Mouse (Mus musculus) forebrain, embryonic 14.5 days (tissue): ENCODE data around the gene Kalrn. TPM values are rescaled to one million over a fixed set of nuclear protein-coding genes. Genes with fewer than 3 reads are reported as not detected.
A peak's percentile ranks its signal among the peaks of the same experiment; 100 is the strongest.

Source experiments
- ATAC-seq: fragments of 200-750 bp; cut with Nextera tagmentation; 2 replicates; pipeline ENCODE4 v1.8.0; 2017; ENCODE audit warnings: mild to moderate bottlenecking, moderate library complexity
- DNase-seq: peaks from one replicate; pipeline ENCODE4 v3.0.0-alpha.2; 2015; ENCODE audit warnings: low spot score
- H3K27ac ChIP-seq: fragments of 300-500 bp; sonication (generic); 2 replicates; pipeline ENCODE4 v1.5.1; 2014; ENCODE audit warnings: low read depth, mild to moderate bottlenecking, control low read depth, low read length, moderate library complexity
- H3K27me3 ChIP-seq: fragments of 300-500 bp; sonication (generic); replicated peaks from 2 replicates; pipeline ENCODE4 v1.6.1; 2014; ENCODE audit warnings: low read length, control low read depth, mixed read lengths; ENCODE audit not compliant: control insufficient read depth, insufficient read depth
- H3K36me3 ChIP-seq: fragments of 300-500 bp; sonication (generic); 2 replicates; pipeline ENCODE4 v1.6.1; 2014; ENCODE audit warnings: low read length, control low read depth; ENCODE audit not compliant: control insufficient read depth, insufficient read depth
- H3K4me1 ChIP-seq: fragments of 300-500 bp; sonication (generic); 2 replicates; pipeline ENCODE4 v1.6.1; 2014; ENCODE audit warnings: antibody characterized with exemption, low read length, control low read depth; ENCODE audit not compliant: control insufficient read depth, insufficient read depth
- H3K4me2 ChIP-seq: fragments of 300-500 bp; sonication (generic); 2 replicates; pipeline ENCODE4 v1.6.1; 2014; ENCODE audit warnings: mild to moderate bottlenecking, control low read depth, low read length
- H3K4me3 ChIP-seq: fragments of 300-500 bp; sonication (generic); 2 replicates; pipeline ENCODE4 v1.5.1; 2014; ENCODE audit warnings: low read depth, low read length, control low read depth
- H3K9ac ChIP-seq: fragments of 300-500 bp; sonication (generic); 2 replicates; pipeline ENCODE4 v1.6.1; 2014; ENCODE audit warnings: mild to moderate bottlenecking, low read length, control low read depth, moderate library complexity
- H3K9me3 ChIP-seq: fragments of 300-500 bp; sonication (generic); replicated peaks from 2 replicates; pipeline ENCODE4 v1.6.1; 2016; ENCODE audit warnings: low read length, control low read depth, mixed read lengths; ENCODE audit not compliant: control insufficient read depth
- WGBS: fragments of 180-500 bp; shearing (Covaris S2); extraction: QIAGEN DNeasy Blood & Tissue Kit; methylation state at CpG from one replicate; pipeline ENCODE4 v1.1.7; 2014; 5-methylcytosine and 5-hydroxymethylcytosine counted together
- polyA plus RNA-seq: library from polyadenylated mRNA; unstranded; fragments of >200 nt; fragmentation: Nextera tagmentation; extraction: Ambion mirVana; gene quantifications from 2 replicates; pipeline ENCODE4 v1.2.1, GENCODE M21; 2014

Gene Kalrn
- polyA plus RNA-seq, 1 experiment from 2014 or later, result 19.7 TPM

DNA sequence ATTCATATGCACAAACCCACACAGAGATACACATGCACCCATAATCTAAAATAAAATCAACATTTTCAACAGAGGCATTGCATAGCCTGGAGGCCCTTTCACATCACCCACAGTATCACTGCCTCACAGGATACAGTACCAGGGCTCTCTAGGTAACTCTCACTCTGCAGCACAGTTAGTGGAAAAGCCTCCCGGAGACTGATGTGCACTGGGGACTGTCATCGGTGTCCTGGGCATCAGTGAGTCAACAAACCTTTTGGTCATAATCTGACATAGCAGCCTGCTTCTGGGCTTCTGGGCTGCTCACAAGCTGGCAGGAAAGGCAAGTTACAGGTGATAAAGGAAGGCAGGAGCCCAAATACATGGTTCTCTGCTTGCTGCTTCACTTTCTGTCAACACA is 31.0 kb downstream of the Kalrn start:
- H3K4me1 ChIP-seq, result peaks cover 33% of the 10 kb centered on the region

DNA sequence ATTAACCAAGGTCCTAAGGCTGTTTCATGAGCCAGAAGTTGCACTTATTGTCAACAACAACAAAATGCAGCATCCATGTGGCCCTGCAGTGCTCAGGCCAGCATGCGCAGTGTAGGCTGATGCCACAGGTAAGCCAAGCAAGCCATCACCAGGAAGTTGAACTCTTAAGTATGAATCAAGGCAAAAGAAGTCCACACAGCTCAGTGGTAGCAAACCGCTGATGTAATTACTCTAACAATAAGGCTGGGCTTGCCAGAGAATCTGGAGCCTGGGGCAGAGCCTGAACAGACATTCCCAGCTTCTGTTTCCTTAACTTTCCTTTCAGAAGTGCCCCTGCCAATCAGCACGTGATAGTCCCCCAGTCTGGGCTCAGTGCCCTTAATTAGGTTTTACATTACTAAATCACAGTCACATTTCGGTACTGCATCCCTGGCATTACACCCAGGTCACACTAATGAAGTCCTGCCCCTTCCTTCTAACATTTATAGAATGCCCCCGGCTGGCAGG is 34.6 kb downstream of the Kalrn start:
- Histone ChIP-seq H3K27ac (peak overlapping the region; percentile 62), H3K27me3 (no peaks in the 10 kb centered on the region), H3K4me3 (no peak overlapping the region), H3K4me2 (no peak overlapping the region), H3K4me1 (peaks cover 39% of the 10 kb centered on the region), H3K9ac (no peak overlapping the region), H3K36me3 (no peaks in the 10 kb centered on the region), H3K9me3 (no peaks in the 10 kb centered on the region)
- DNase-seq (peak; percentile 89), ATAC-seq (peak; percentile 85)
- 26% methylated on average over 5 of the region's 5 CpGs for WGBS

More for the DNA sequence above, 31.0 kb downstream of the Kalrn start:
- Histone ChIP-seq H3K4me2 (no peak overlapping the region), H3K9me3 (no peaks in the 10 kb centered on the region), H3K4me3 (no peak overlapping the region), H3K27me3 (no peaks in the 10 kb centered on the region), H3K36me3 (no peaks in the 10 kb centered on the region), H3K27ac (no peak overlapping the region), H3K9ac (no peak overlapping the region)
- no peak for ATAC-seq
- WGBS, result 98% methylated on average over 2 of the region's 2 CpGs
- DNase-seq, result no peak

DNA sequence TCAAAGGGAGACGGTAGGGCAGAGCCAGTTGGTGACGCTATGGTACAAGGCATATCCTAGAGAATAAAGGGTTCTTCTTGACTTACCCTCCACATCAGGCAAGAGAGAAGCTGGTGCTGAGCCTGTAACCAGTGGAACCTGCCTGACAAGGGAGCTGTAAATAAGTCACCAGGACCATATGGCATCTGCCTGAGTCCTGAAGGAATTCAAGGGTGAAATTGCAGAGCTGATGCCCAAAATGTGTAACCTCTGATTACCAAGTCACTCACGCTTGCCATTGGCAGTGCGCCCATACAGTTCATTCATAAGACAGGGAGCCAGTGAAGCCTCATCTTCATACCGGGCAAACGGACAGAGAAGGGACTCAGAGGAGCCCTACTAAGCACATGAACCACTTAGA is 37.0 kb downstream of the Kalrn start:
- peak; percentile 78 for DNase-seq
- Histone ChIP-seq H3K9me3 (no peaks in the 10 kb centered on the region), H3K36me3 (no peaks in the 10 kb centered on the region), H3K4me3 (no peak overlapping the region), H3K27ac (no peak overlapping the region), H3K4me1 (peaks cover 39% of the 10 kb centered on the region), H3K9ac (no peak overlapping the region), H3K27me3 (no peaks in the 10 kb centered on the region), H3K4me2 (no peak overlapping the region)
- ATAC-seq, result no peak
- WGBS, result 42% methylated on average over 6 of the region's 6 CpGs

DNA sequence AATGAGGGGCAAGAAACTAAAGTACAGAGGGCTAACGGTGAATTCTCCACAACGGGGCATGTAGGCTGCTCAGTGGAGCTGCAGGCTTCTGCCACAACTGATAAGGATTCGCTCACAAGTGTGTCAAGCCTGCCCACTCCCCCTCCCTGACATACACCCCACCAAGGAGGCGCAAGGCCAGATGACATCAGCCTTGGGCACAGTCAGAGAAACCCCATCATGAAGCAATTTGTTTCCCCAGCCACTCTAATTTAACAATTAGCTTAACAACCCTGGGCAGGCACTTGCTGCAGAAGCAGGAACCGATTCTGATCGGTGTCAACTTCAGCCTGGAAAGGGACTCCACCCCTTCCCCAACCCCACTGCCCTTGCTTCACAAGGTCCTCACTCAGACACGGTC is 38.2 kb downstream of the Kalrn start:
- DNase-seq (peak; percentile 48), ATAC-seq (no peak)
- H3K4me1 ChIP-seq, result peaks cover 39% of the 10 kb centered on the region
- no peak overlapping the region for H3K27ac ChIP-seq
- H3K9ac ChIP-seq, result no peak overlapping the region
- H3K4me2 ChIP-seq, result no peak overlapping the region
- H3K36me3 ChIP-seq, result no peaks in the 10 kb centered on the region
- no peak overlapping the region for H3K4me3 ChIP-seq
- WGBS, result 55% methylated on average over 7 of the region's 7 CpGs
- H3K27me3 ChIP-seq, result no peaks in the 10 kb centered on the region
- H3K9me3 ChIP-seq, result no peaks in the 10 kb centered on the region

DNA sequence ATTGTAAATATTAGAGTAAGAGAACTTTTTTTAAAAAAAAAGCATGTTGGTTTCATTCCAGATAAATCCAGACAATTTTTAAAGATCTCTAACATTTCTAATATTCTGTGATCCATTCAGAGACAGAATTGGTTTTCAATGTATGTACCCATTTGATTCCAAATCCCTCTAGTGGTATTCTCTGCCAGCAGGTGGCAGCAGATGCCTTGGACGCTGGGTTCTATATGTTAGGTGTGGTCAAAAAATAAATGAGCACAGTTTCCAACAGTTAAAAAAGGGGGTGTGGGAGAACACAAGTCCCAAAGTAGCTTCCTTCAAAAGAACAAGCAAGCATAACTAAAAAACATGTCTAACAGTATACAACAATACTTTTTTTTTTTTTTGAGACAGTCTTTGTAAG is 41.8 kb downstream of the Kalrn start:
- H3K27me3 ChIP-seq, result no peaks in the 10 kb centered on the region
- H3K36me3 ChIP-seq, result no peaks in the 10 kb centered on the region
- ATAC-seq (no peak; the same call in 1 of the 2 replicates), DNase-seq (peak; percentile 68)
- H3K9me3 ChIP-seq, result no peaks in the 10 kb centered on the region
- no peak overlapping the region for H3K4me2 ChIP-seq
- WGBS, result 0% methylated on average over 1 of the region's 1 CpGs
- H3K27ac ChIP-seq, result no peak overlapping the region
- H3K4me3 ChIP-seq, result no peak overlapping the region
- H3K9ac ChIP-seq, result no peak overlapping the region
- peaks cover 14% of the 10 kb centered on the region for H3K4me1 ChIP-seq

DNA sequence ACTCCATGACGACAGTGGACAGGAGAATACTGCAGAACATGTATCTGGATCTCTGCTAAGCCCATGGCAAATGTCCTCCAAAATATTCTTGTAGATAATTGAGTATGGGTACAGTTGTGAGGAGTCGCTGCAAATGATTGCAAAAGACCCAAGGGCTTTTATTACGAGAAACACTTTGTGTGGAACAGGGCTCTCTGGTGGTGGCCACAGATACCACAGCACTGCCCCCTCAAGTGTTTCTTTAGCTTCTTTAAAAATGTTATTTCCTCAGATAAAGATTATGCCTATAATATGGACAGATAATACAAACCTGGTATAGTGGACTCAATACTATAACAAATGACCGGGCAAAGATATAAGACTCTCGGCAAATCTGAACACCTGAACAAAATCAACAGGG is 43.3 kb downstream of the Kalrn start:
- 93% methylated on average over 5 of the region's 5 CpGs for WGBS
- Histone ChIP-seq H3K27ac (no peak overlapping the region), H3K4me1 (peaks cover under 1% of the 10 kb centered on the region), H3K27me3 (no peaks in the 10 kb centered on the region), H3K4me2 (no peak overlapping the region), H3K36me3 (no peaks in the 10 kb centered on the region), H3K4me3 (no peak overlapping the region), H3K9ac (no peak overlapping the region), H3K9me3 (no peaks in the 10 kb centered on the region)
- DNase-seq (no peak), ATAC-seq (no peak)

DNA sequence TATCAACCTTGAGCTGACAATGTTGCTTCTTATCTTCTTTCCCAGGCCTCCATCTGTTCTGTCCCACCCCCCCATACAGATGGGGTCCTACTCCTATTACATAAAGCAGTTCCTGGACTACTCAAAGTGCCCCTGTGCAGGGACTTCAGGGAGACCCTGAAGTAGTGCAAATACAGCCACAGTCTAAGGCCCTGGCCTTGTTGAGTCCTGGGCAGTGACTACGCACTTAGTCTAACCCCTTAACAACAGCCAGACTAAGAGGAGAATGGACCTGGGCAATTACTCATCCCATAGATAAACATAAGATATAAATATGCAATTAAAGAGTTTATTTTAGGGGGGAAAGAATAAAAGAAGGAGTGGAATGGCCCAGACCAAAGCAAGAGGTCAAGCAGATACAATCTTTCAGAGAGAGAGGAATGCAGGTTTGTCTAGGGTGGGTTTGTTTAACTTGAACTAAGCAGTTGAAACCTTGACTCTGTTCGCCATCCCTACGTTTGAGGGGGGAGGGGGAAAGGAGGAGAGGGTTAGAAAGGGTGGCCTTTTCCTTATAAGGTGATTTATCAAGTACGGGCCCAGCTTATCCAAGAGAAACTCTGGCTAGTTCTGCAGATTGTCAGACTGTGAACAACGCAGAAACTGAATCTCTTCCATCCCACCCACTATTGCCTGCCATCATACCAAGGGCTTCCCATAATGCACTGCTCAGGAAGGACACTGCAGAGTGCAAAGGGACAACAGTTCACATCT is 44.9 kb downstream of the Kalrn start:
- Histone ChIP-seq H3K4me1 (no peaks in the 10 kb centered on the region), H3K9ac (no peak overlapping the region), H3K27ac (no peak overlapping the region), H3K4me2 (no peak overlapping the region), H3K27me3 (no peaks in the 10 kb centered on the region), H3K36me3 (no peaks in the 10 kb centered on the region), H3K4me3 (no peak overlapping the region), H3K9me3 (no peaks in the 10 kb centered on the region)
- DNase-seq (no peak), ATAC-seq (no peak)
- 83% methylated on average over 5 of the region's 5 CpGs for WGBS

DNA sequence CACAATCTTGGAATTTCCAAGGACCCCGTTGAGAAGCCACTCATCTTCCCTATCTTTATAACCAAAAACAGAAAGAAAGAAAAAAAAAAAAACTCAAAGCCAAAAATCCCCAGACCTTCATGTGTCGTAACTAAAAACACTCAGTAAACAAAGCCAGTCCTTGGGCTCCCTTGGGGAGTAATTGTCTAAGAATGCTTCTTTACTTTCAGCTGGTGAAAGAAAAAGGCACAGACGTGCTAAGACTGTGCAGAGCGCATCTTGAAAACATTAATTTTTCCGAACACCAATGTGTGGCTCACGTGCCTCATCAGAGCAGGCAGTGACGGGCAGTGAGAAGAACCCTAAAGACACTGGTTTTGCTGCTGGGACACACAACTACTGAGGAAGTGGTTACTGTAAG is 47.0 kb downstream of the Kalrn start:
- ATAC-seq, result no peak
- H3K27ac ChIP-seq, result no peak overlapping the region

DNA sequence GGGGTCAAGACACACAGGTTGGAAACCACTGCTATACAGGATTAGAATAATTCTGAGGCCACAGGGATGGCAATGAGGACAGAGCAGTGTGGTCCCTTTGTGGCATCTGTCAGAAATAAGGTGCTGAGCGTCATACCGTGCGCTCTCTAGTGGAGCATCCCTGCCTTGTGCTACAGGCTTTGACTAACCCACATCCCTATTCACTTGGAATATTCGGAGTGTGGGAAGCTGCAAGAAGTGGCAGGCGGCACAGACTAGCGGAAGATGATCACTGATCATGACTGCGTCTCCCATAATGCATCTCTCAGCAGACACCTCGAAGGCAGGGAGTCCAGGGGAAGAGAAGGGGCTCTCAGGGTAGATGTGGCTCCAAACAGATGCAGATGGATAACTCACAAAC is 47.5 kb downstream of the Kalrn start:
- Histone ChIP-seq H3K4me2 (no peak overlapping the region), H3K9ac (no peak overlapping the region), H3K27ac (no peak overlapping the region), H3K27me3 (no peaks in the 10 kb centered on the region), H3K9me3 (no peaks in the 10 kb centered on the region), H3K36me3 (no peaks in the 10 kb centered on the region), H3K4me1 (no peaks in the 10 kb centered on the region), H3K4me3 (no peak overlapping the region)
- ATAC-seq, result 0 out of 2 replicates have a peak, but pooled peaks have one; percentile 23
- DNase-seq, result no peak
- WGBS, result 75% methylated on average over 8 of the region's 8 CpGs

More for the DNA sequence above, 47.0 kb downstream of the Kalrn start:
- Histone ChIP-seq H3K4me2 (no peak overlapping the region), H3K36me3 (no peaks in the 10 kb centered on the region), H3K4me1 (no peaks in the 10 kb centered on the region), H3K9ac (no peak overlapping the region), H3K4me3 (no peak overlapping the region), H3K9me3 (no peaks in the 10 kb centered on the region), H3K27me3 (no peaks in the 10 kb centered on the region)
- 74% methylated on average over 7 of the region's 7 CpGs for WGBS
- no peak for DNase-seq
